Mouse (Mus musculus): ENCODE results near the gene Nadk. TPM values are rescaled to one million over a fixed set of nuclear protein-coding genes. Genes with fewer than 3 reads are reported as not detected.
"Not testable (repeated sequence)": the region's sequence is repeated elsewhere in the genome, so short reads cannot be mapped to it uniquely, and the experiment has no call there.

Nadk gene
- total RNA-seq, 2 experiments from 2014 or later: 180 to 220 TPM

GRCm38 (mm10) chr4:155568632-155569370 is 6.6 kb downstream of the Nadk start:
- ATAC-seq (ENCODE audit: poor library complexity, severe bottlenecking): no peak

GRCm38 (mm10) chr4:155569818-155570217 is 7.6 kb downstream of the Nadk start:
- no peak for ATAC-seq (ENCODE audit: poor library complexity, severe bottlenecking)

DNA sequence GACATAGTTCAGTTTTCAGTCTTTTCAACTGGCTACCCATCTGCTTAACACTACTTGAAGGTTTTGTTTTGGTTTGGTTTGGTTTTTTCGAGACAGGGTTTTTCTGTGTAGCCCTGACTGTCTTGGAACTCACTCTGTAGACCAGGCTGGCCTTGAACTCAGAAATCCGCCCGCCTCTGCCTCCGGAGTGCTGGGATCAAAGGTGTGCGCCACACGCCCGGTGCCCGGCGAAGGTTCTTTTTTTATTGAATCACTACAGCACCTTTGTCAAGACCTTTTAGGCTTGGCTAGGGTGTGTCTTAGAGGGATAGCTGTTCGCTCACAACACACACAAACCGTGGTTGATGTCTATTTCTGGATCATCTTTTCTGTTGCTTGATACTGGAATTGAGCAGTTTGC is 8.1 kb downstream of the Nadk start:
- not testable (repeated sequence) for ATAC-seq (ENCODE audit: poor library complexity, severe bottlenecking)

GRCm38 (mm10) chr4:155571442-155571841 is 9.3 kb downstream of the Nadk start:
- peak; percentile 62 for ATAC-seq (ENCODE audit: poor library complexity, severe bottlenecking)

GRCm38 (mm10) chr4:155573155-155573554 is 11.0 kb downstream of the Nadk start:
- no peak for ATAC-seq (ENCODE audit: poor library complexity, severe bottlenecking)

DNA sequence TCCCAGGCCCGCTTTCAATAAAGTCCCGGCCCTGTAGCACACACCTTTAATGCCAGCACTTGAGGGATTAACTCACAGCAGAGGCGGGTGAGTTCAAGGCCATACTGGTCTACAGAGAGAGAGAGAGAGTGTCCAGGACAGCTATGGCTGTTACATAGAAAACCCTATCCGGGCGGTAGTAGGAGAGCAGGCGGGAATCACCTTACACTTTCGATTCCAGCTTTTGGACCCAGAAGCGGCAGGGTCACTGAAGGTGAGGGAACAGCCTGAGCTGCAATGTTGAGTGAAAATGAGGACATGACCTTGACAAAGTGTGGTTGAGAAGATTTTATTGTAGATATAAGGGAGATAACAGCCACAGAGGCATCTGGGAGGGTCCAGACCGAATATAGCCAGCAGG is 11.7 kb downstream of the Nadk start:
- no peak for ATAC-seq (ENCODE audit: poor library complexity, severe bottlenecking)

DNA sequence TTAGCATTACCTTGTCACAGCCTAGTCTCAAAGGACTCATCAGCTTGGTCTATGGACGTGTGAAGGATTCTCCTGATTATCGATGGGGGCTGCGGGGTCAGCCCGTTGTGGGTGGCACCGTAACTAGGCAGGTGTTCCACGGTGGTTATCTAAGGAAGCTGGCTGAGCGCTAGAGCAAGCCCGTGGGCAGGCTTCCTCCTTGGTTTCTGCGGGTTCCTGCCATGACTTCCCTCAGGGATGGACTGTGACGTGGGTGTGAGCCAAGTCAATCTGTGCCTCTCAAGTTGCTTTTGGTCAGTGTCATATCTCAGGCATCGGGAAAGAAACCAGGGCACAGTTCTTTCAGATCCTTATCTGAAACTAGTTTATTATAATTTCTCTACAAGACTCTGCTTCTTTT is 12.8 kb downstream of the Nadk start:
- ATAC-seq (ENCODE audit: poor library complexity, severe bottlenecking): peak; percentile 57

GRCm38 (mm10) chr4:155575521-155575920 is 13.3 kb downstream of the Nadk start:
- no peak for ATAC-seq (ENCODE audit: poor library complexity, severe bottlenecking)

- no peak for ATAC-seq (ENCODE audit: poor library complexity, severe bottlenecking)
These were observed 15.0 kb downstream of the Nadk start for GRCm38 (mm10) chr4:155577132-155577531.

GRCm38 (mm10) chr4:155577741-155578140 is 15.6 kb downstream of the Nadk start:
- no peak for ATAC-seq (ENCODE audit: poor library complexity, severe bottlenecking)

GRCm38 (mm10) chr4:155578336-155579125 is 16.4 kb downstream of the Nadk start:
- ATAC-seq (ENCODE audit: poor library complexity, severe bottlenecking): no peak

DNA sequence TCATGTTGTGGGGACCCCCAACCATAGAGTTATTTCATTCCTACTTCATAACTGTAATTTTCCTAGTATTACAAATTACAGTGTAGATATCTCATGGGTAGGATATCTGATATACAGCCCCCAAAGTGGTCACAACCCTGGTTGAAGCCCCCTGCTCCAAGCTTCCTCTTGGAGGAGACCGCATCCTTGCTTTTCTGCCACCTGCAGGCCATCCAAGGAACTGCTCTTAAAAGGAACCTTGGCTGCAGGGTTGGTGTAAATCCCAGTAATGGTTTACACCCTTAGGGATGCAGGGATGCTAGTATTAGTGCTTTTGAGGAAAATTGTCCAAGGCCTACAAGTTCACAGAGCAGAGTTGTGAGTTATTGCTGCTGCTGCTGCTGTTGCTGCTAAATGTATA is 18.2 kb downstream of the Nadk start:
- peak; percentile 60 for ATAC-seq (ENCODE audit: poor library complexity, severe bottlenecking)

DNA sequence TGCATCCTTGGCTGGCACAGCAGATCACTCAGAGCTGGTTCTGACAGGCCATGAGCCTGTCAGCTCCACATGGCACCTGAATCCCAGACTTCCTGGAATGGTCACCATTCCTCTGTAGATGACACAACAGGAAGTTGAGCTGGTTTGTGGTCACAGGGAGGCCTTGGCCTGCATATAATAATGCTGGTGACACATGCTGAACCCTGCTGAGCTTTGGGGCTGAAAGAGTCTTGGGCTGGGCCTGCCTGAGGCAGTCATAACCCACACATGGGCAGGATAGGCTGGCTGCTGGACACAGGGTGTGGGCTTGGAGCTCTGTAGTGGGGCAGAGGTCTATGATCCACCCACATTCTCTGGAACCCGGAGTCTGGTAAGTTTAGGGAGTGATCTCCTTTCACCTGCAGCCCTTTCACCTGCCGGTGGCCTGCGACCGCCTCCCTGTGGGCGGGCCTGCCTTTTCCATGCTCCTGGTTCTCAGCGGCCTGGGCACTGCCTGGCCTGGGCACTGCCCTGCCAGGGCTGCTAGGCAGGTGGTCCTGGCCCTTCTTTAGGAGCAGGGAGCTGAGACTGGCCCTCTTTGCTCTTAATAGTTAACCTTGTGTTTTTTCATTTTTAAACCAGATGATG is 20.2 kb downstream of the Nadk start:
- peak; percentile 81 for ATAC-seq (ENCODE audit: poor library complexity, severe bottlenecking)

DNA sequence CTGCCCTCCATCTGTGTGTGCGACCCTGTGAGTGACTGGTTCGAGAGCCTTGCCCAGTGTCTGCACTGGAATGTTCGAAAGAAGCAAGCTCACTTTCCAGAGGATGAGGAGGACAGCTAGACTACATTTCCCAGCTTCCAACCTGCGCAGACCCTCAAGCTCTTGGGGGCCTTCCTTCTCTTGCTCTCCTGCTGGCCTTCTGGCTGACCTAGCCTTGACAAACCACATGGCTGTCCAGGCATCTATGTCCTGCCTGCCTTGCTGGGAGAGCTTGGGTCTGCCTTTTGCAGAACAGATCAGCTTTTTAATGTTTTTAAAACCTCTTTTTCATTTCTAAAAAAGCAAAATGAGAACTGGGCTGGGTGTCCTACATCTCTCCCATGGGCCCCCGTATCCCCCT is 27.2 kb downstream of the Nadk start:
- no peak for ATAC-seq (ENCODE audit: poor library complexity, severe bottlenecking)

DNA sequence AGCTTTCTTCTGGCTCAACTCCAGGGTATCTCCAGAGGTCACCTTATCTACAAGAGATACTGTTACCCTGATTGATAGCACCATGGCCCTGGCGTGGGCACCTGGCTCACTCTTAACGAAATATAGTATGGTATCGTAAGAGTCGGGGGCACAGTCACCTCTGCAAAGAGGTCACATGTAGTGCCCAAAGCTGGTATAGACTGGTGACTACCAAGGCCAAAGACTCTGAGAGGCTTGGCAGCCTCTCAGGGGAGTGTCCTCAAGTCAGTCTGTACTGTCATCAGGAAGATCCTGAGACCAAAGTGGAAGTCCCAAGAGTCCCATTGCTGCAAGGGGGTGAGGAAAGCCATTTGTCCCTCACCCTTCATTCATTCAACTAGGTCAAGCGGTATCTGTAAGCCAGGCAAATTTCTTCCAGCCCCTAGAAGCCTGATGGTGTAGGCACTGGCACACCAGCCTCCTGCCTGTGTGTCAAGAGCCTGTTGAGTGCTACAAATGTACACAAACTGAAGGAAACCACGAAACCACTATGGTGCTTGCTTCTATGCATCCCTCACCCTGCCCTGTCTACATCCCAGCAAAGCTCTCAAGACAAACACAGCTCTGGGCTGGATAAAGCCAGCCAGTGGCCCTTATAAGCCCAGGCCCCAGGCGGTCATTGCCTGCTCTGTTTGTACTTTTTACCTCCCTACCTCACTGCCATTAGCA is 29.0 kb downstream of the Nadk start:
- ATAC-seq (ENCODE audit: poor library complexity, severe bottlenecking): no peak

DNA sequence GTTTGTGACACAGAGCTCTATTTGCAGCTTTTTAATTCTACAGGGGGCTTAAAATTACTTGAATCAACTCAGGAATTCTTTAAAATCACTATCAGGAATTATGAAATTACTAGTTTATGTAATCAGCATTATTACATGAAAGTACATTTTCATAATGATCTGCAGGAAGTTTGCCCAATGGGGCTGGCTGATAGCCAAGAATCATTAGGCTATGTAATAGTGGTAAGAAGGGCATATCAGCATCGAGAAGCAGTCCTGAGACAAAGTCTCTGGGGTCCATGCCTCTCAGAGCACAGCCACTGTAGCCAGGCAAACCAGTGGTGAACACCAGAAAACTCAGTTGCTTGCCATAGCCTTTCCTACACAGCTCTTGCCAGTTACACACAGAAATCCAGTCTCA is 31.6 kb downstream of the Nadk start:
- ATAC-seq (ENCODE audit: poor library complexity, severe bottlenecking): no peak

- no peak for ATAC-seq (ENCODE audit: poor library complexity, severe bottlenecking)
These were observed 33.6 kb downstream of the Nadk start for GRCm38 (mm10) chr4:155595777-155596176.

DNA sequence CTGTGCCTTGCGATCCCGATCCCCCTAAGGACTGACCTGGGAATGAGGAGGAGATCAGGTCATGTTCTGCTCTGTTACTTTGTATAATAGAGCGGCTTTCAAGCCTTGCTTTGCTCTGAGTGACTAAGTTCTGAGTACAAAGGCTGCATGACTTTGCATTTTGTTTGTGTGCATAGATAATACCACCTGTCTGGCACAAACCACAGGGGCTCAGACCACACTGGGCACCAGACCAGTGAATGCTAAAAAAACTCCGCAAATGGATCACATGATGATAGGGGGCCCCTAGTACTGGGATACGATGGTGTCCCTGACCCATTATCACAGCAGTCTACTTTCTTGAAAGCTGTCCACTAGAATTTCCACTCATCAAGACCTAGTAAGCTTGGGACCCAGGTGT is 34.4 kb downstream of the Nadk start:
- no peak for ATAC-seq (ENCODE audit: poor library complexity, severe bottlenecking)

DNA sequence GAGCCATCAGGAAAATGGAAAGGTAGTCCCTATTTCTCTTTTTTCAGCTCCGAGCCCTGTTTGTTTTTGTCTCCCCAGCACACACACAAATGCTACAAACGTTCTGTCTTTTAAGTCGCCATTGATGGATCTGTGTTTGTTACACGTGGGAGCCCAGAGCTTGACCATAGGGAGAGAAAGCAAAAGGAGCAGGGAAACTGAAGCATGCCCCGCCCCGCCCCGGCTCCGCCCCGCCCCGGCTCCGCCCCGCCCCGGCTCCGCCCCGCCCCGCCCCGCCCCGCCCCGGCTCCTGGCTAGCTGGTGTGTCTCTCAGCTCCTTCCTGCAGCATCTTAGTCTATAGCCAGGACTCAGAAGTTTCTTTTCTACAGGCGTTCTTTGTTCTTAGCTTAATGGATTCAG is 36.4 kb downstream of the Nadk start:
- no peak for ATAC-seq (ENCODE audit: poor library complexity, severe bottlenecking)

DNA sequence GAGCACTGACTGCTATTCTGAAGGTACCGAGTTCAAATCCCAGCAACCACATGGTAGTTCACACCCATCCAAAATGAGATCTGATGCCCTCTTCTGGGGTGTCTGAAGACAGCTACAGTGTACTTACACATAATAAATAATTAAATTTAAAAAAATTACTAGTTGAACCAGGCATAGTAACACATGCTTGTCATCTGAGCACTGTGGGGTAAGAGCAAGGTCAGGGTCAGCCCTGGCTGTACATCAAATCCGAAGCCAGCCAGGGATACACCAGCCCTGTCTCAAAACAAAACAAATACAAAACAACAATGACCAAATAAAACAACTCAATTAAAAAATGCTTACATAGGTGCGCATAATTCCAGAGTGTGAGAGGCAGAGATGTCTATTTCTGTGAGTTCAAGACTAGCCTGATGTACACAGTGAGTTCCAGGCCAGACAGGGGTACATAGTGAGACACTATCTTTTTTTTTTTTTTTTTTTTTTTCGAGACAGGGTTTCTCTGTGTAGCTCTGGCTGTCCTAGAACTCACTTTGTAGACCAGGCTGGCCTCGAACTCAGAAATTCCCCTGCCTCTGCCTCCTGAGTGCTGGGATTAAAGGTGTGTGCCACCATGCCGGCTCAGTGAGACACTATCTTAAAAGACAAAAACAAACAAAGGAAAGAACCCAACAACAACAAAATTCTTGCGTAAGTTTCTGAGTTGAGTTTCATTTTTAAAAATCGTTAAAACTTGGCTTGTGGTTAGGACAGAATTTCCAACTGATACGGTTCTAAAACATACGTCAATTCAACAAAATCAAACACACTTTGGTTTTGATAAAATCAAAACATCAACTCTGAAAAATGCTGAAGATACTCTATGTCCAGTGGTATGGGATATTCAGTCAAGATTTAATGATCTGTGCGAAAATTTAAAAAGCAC is 38.0 kb downstream of the Nadk start:
- ATAC-seq (ENCODE audit: poor library complexity, severe bottlenecking): no peak
